In genomic region chr10:93309934-93310621, GRCm38 (mm10) we compare ENCODE assay signal across 8 mouse cellular contexts. TPM values are rescaled to one million over a fixed set of nuclear protein-coding genes. Genes with fewer than 3 reads are reported as not detected.
A peak's percentile ranks its signal among the peaks of the same experiment; 100 is the strongest.
DNase-seq lines count a peak whose midpoint lies in the region; ATAC-seq lines count a peak whose summit lies in the region.

No protein-coding gene starts in this region.

- peak overlapping the region; percentile 77 for H3K4me3 ChIP-seq in heart, embryonic 11.5 days (ENCODE audit: low read depth, low read length)
- H3K4me3 ChIP-seq in midbrain, embryonic 11.5 days (ENCODE audit: low read depth, low read length), result peak overlapping the region; percentile 53
- peak overlapping the region; percentile 50 for H3K4me3 ChIP-seq in stomach, embryonic 14.5 days (ENCODE audit: low read depth, low read length)

- peak overlapping the region; percentile 93 for H3K9ac ChIP-seq in heart, embryonic 11.5 days (ENCODE audit: low read depth, low read length)
- H3K9ac ChIP-seq in midbrain, embryonic 11.5 days (ENCODE audit: low read length), result peak overlapping the region; percentile 76
- H3K9ac ChIP-seq in stomach, embryonic 14.5 days (replicated peaks; ENCODE audit: low read depth, low read length), result peak overlapping the region; percentile 78

- peak overlapping the region; percentile 97 for H3K27ac ChIP-seq in heart, embryonic 11.5 days (ENCODE audit: low read depth, low read length)
- peak overlapping the region; percentile 10; the same call in 1 of the 2 replicates for H3K27ac ChIP-seq in midbrain, embryonic 11.5 days (ENCODE audit: low read depth, low read length)
- peak overlapping the region; percentile 89 for H3K27ac ChIP-seq in stomach, embryonic 14.5 days (ENCODE audit: low read length)

- ATAC-seq in heart, embryonic 11.5 days (replicated peaks; ENCODE audit: insufficient number of reproducible peaks, low FRiP score, low TSS enrichment), result 0 out of 2 replicates have a peak, but pooled peaks have one; percentile 36
- peak; percentile 58 for ATAC-seq in midbrain, embryonic 11.5 days (ENCODE audit: low FRiP score)
- ATAC-seq in stomach, embryonic 14.5 days (ENCODE audit: insufficient number of reproducible peaks, insufficient read depth, low FRiP score, low read depth), result 0 out of 2 replicates have a peak, but pooled peaks have one; percentile 14

- no peaks in the 10 kb centered on the region for H3K4me1 ChIP-seq in heart, embryonic 11.5 days (ENCODE audit: control insufficient read depth, insufficient read depth, low read length)
- peaks cover 3% of the 10 kb centered on the region; the same call in 1 of the 2 replicates for H3K4me1 ChIP-seq in midbrain, embryonic 11.5 days (ENCODE audit: control insufficient read depth, insufficient read depth, low read length)
- H3K4me1 ChIP-seq in stomach, embryonic 14.5 days (ENCODE audit: control insufficient read depth, insufficient read depth, low read length), result 0 out of 2 replicates have a peak, but pooled peaks cover 5% of the 10 kb centered on the region

- H3K27me3 ChIP-seq in heart, embryonic 11.5 days (ENCODE audit: control insufficient read depth, insufficient read depth, low read length), result no peaks in the 10 kb centered on the region
- H3K27me3 ChIP-seq in midbrain, embryonic 11.5 days (ENCODE audit: control insufficient read depth, insufficient read depth, low read length), result peaks cover 5% of the 10 kb centered on the region; the same call in 1 of the 2 replicates
- no peaks in the 10 kb centered on the region for H3K27me3 ChIP-seq in stomach, embryonic 14.5 days (ENCODE audit: control insufficient read depth, insufficient read depth, low read length)

- H3K9me3 ChIP-seq in heart, embryonic 11.5 days (replicated peaks; ENCODE audit: control insufficient read depth, low read length), result no peaks in the 10 kb centered on the region
- no peaks in the 10 kb centered on the region for H3K9me3 ChIP-seq in midbrain, embryonic 11.5 days (ENCODE audit: control insufficient read depth, low read length)
- no peaks in the 10 kb centered on the region for H3K9me3 ChIP-seq in stomach, embryonic 14.5 days (ENCODE audit: control insufficient read depth, low read depth, low read length)

- peak overlapping the region; percentile 94 for H3K4me2 ChIP-seq in heart, embryonic 11.5 days
- H3K4me2 ChIP-seq in midbrain, embryonic 11.5 days, result peak overlapping the region; percentile 96
- peak overlapping the region; percentile 50 for H3K4me2 ChIP-seq in stomach, embryonic 14.5 days (replicated peaks; ENCODE audit: low read depth, low read length)

- peak; percentile 6 for DNase-seq in ovary, adult 18-20 months (ENCODE audit: low spot score)
- DNase-seq in ovary, postnatal 36 days (ENCODE audit: low spot score), result no peak
- DNase-seq in cerebellum, postnatal 36 days, result peak; percentile 17 to 18
- peak; percentile 62 for DNase-seq in kidney, postnatal 10 days
- DNase-seq in midbrain, embryonic 11.5 days (ENCODE audit: low spot score, missing footprints), result peak; percentile 96
- no peak for DNase-seq in left cerebral cortex, adult 9 months (ENCODE audit: low spot score in 2 of 2)

- H3K36me3 ChIP-seq in heart, embryonic 11.5 days (ENCODE audit: control insufficient read depth, insufficient read depth, low read length), result no peaks in the 10 kb centered on the region
- H3K36me3 ChIP-seq in midbrain, embryonic 11.5 days (ENCODE audit: control insufficient read depth, insufficient read depth, low read length), result no peaks in the 10 kb centered on the region
- H3K36me3 ChIP-seq in stomach, embryonic 14.5 days (ENCODE audit: control insufficient read depth, insufficient read depth, low read length), result no peaks in the 10 kb centered on the region

- WGBS in heart, embryonic 11.5 days (ENCODE audit: insufficient replicate concordance), result under 1% methylated on average over 42 of the region's 43 CpGs
- under 1% methylated on average over 43 of the region's 43 CpGs for WGBS in midbrain, embryonic 11.5 days
- under 1% methylated on average over 43 of the region's 43 CpGs for WGBS in stomach, embryonic 14.5 days

RNA-seq across cellular contexts. Expression of gene Elk3, which starts 0.9 kb away (rescaled TPM):
- polyA plus RNA-seq in heart, embryonic 11.5 days (2014; fragmentation: Nextera tagmentation; extraction: Ambion mirVana), result 39.9 and 42.1 TPM in 2 replicates
- polyA plus RNA-seq in midbrain, embryonic 11.5 days (2014; fragmentation: Nextera tagmentation; extraction: Ambion mirVana), result 12.2 and 13.6 TPM in 2 replicates
- 34.0 and 36.6 TPM in 2 replicates for polyA plus RNA-seq in stomach, embryonic 14.5 days (2014; fragmentation: Nextera tagmentation; extraction: Ambion mirVana)

Comparison
In these comparisons a context has a peak if more than half of its experiments do, and no peak if none do; other contexts are left out.
1. DNase-seq: peak in ovary, adult 18-20 months (single experiment), cerebellum, postnatal 36 days (2 of 2), kidney, postnatal 10 days (single experiment) and midbrain, embryonic 11.5 days (single experiment); none in ovary, postnatal 36 days (single experiment) and left cerebral cortex, adult 9 months (0 of 2).
2. H3K27ac ChIP-seq: peak in every context shown above with its lines; median percentile 97 in heart, embryonic 11.5 days; 89 in stomach, embryonic 14.5 days; 10 in midbrain, embryonic 11.5 days.
3. Peak in every context shown above with its lines, with median percentiles within 50 percentile points of each other: ATAC-seq, H3K4me2 ChIP-seq, H3K4me3 ChIP-seq and H3K9ac ChIP-seq.